11 mouse cellular contexts compared by ENCODE assay signal in genomic region chr7:64158281-64159055, GRCm38 (mm10). TPM values are rescaled to one million over a fixed set of nuclear protein-coding genes. Genes with fewer than 3 reads are reported as not detected.
A peak's percentile ranks its signal among the peaks of the same experiment; 100 is the strongest.
DNase-seq lines count a peak whose midpoint lies in the region; TF ChIP-seq lines count a peak whose summit lies in the region.
"Had no signal": no experiment of that assay in that cellular context is flagged by ENCODE, and none has a peak within 500 bp of the region (broad histone marks: within the 10 kb centered on the region; RNA-seq: fewer than 3 reads in every experiment).

No protein-coding gene starts in this region.

- intact Hi-C loops in left cerebral cortex, postnatal 4 days (cut with DNase I) = loop anchor here (10.0 kb wide), 2 partner anchors 224 to 404 kb away; partner anchors contain the start of gene Klf13

- TF ChIP-seq CTCF in olfactory bulb, adult 2 months (IDR thresholded peaks at IDR 0.05; ENCODE audit: insufficient read depth, low read depth, low read length) = no peak

- DNase-seq in cerebellum, postnatal 14 days = peak; percentile 36 to 37
- no peak for DNase-seq in cerebellum, adult 8-10 months
- peak; percentile 39 for DNase-seq in left cerebral cortex, adult 11 months (ENCODE audit: low spot score)
- no peak for DNase-seq in left cerebral cortex, postnatal 4 days
- DNase-seq in ES-CJ7 (ENCODE audit: low read depth, low spot score) = peak; percentile 48
- DNase-seq in frontal cortex, postnatal 14 days (ENCODE audit: low spot score in 2 of 2) = no peak
- DNase-seq in testis, postnatal 14 days (ENCODE audit: low spot score) = no peak
- DNase-seq: B cell, adult 2 months; liver, embryonic 13.5 days had no signal

- H3K4me1 ChIP-seq in olfactory bulb, adult 2 months (ENCODE audit: control insufficient read depth, insufficient read depth, low read length) = peaks cover 52% of the 10 kb centered on the region

- WGBS in olfactory bulb, adult 2 months = 51% methylated on average over 12 of the region's 12 CpGs

- H3K27ac ChIP-seq in olfactory bulb, adult 2 months (ENCODE audit: insufficient read depth, low read depth, low read length) = peak overlapping the region; percentile 53
- H3K27ac ChIP-seq: hindbrain, embryonic 15.5 days; liver, embryonic 13.5 days had no signal

- no peak for TF ChIP-seq POLR2A in olfactory bulb, adult 2 months (IDR thresholded peaks at IDR 0.05; ENCODE audit: insufficient read depth, low read depth, low read length)

- H3K4me3 ChIP-seq in olfactory bulb, adult 2 months (ENCODE audit: insufficient read depth, low read depth, low read length) = no peak overlapping the region
- H3K4me3 ChIP-seq: hindbrain, embryonic 15.5 days; liver, embryonic 13.5 days had no signal

RNA-seq across cellular contexts. Expression of gene Trpm1, which starts 4.8 kb away (rescaled TPM):
- under 1 TPM; 0.10 to 0.77 TPM for total RNA-seq in left cerebral cortex, postnatal 4 days (2021)
- not detected in 2 replicates for polyA plus RNA-seq in olfactory bulb, adult 2 months (2012; ENCODE audit: insufficient read depth, insufficient read length, low replicate concordance, missing spikeins)
- polyA plus RNA-seq: liver, embryonic 13.5 days had no signal

Comparison
In these comparisons a context has a peak if more than half of its experiments do, and no peak if none do; other contexts are left out.
1. DNase-seq: peak in cerebellum, postnatal 14 days (2 of 2), left cerebral cortex, adult 11 months (single experiment) and ES-CJ7 (single experiment); none in cerebellum, adult 8-10 months (single experiment), left cerebral cortex, postnatal 4 days (single experiment), frontal cortex, postnatal 14 days (0 of 2) and testis, postnatal 14 days (single experiment).